Mouse (Mus musculus): Measurements from ENCODE around the gene Tm9sf4. TPM values are rescaled to one million over a fixed set of nuclear protein-coding genes. Genes with fewer than 3 reads are reported as not detected.

Gene Tm9sf4
- total and polyA plus RNA-seq, 2 experiments from 2014 or later: 35.7 to 38.2 TPM

DNA sequence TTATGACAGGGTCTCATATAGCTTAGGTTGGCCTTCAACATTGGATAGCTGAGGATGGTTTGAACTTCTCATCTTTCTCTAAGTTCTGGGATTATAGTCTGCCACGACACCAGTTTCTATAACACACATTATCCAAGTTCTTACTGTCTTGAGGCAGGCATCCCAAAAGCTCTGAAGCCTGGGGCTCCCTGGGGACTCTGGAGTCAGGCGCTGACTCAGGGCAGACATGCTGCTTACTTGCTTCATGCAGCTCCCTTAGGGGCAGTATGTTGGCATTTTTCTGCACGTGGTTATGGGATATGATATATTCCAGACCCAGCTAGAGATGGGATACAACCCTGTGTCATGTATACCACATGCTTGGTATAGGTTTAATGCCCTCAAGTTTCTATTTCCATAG is 18.9 kb downstream of the Tm9sf4 start:
- WGBS: 76% methylated on average over 3 of the region's 3 CpGs
- Histone ChIP-seq H3K4me1 (ENCODE audit: control insufficient read depth, insufficient read depth) (no peaks in the 10 kb centered on the region), H3K4me3 (ENCODE audit: low read depth, low read length) (no peak overlapping the region), H3K36me3 (replicated peaks; ENCODE audit: control insufficient read depth, insufficient read depth, low read length) (peaks cover 55% of the 10 kb centered on the region), H3K4me2 (ENCODE audit: low read depth, low read length) (no peak overlapping the region), H3K9ac (replicated peaks; ENCODE audit: low read depth, low read length) (no peak overlapping the region), H3K27ac (ENCODE audit: low read depth) (no peak overlapping the region), H3K27me3 (ENCODE audit: control insufficient read depth, insufficient read depth, low read length) (no peaks in the 10 kb centered on the region), H3K9me3 (replicated peaks; ENCODE audit: control insufficient read depth, low read length) (no peaks in the 10 kb centered on the region)
- no peak for TF ChIP-seq EP300 (IDR thresholded peaks at IDR 0.05; ENCODE audit: low read depth)
- TF ChIP-seq CTCF (IDR thresholded peaks at IDR 0.05; ENCODE audit: low read depth): no peak
- no peak for DNase-seq (ENCODE audit: low spot score)
- ATAC-seq (ENCODE audit: insufficient read depth, low read depth): no peak

DNA sequence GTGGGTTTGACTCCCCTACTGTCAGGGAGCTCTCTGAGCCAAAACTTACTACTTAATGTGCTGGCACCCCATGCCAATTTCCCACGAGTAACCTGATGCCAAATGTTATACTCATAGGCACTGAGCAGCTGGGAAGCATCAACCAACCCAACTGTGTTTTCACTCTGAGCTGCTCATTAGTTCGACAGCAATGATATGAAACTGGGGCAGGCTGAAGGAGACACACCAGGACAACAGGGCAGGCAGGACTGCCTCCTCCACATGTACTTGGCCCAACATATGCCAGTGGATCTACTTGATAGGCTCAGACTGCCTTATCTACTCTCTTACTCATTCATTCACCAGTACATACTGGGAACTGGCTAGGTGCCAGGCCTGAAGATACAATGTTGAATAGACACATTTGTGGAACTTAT is 25.1 kb downstream of the Tm9sf4 start:
- peaks cover 8% of the 10 kb centered on the region for H3K4me1 ChIP-seq (ENCODE audit: control insufficient read depth, insufficient read depth)
- H3K4me3 ChIP-seq (ENCODE audit: low read depth, low read length): no peak overlapping the region
- peaks cover 96% of the 10 kb centered on the region for H3K36me3 ChIP-seq (replicated peaks; ENCODE audit: control insufficient read depth, insufficient read depth, low read length)
- no peaks in the 10 kb centered on the region for H3K9me3 ChIP-seq (replicated peaks; ENCODE audit: control insufficient read depth, low read length)
- WGBS: 27% methylated on average over 2 of the region's 2 CpGs
- H3K4me2 ChIP-seq (ENCODE audit: low read depth, low read length): no peak overlapping the region
- no peaks in the 10 kb centered on the region for H3K27me3 ChIP-seq (ENCODE audit: control insufficient read depth, insufficient read depth, low read length)
- ATAC-seq (ENCODE audit: insufficient read depth, low read depth) (peak; percentile 57), DNase-seq (ENCODE audit: low spot score) (peak; percentile 46)
- H3K9ac ChIP-seq (replicated peaks; ENCODE audit: low read depth, low read length): no peak overlapping the region
- TF ChIP-seq EP300 (IDR thresholded peaks at IDR 0.05; ENCODE audit: low read depth) (no peak), CTCF (IDR thresholded peaks at IDR 0.05; ENCODE audit: low read depth) (no peak)
- H3K27ac ChIP-seq (ENCODE audit: low read depth): no peak overlapping the region

DNA sequence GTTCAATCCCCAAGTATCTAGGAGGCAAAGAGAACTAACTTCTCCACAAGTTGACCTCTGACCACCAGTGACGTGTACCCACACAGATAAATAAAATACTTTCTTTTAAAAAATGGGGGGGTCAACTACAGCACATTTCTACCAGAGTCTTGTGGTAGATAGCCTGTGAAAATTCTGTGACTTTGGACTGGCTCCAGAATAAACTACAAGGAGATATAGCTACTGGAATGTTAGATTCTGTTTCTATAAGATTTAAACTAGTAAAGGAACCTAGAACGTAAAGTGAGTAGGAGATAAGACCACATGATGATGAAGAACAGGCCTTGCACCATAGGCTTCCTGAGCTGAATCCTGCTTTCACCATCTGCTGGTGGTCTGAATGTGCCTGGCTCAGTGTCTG is 26.7 kb downstream of the Tm9sf4 start:
- no peak for TF ChIP-seq EP300 (IDR thresholded peaks at IDR 0.05; ENCODE audit: low read depth)
- no peak for TF ChIP-seq CTCF (IDR thresholded peaks at IDR 0.05; ENCODE audit: low read depth)
- no peak overlapping the region for H3K27ac ChIP-seq (ENCODE audit: low read depth)
- no peaks in the 10 kb centered on the region for H3K9me3 ChIP-seq (replicated peaks; ENCODE audit: control insufficient read depth, low read length)
- no peak overlapping the region for H3K4me2 ChIP-seq (ENCODE audit: low read depth, low read length)
- H3K36me3 ChIP-seq (replicated peaks; ENCODE audit: control insufficient read depth, insufficient read depth, low read length): peaks cover 98% of the 10 kb centered on the region
- ATAC-seq (ENCODE audit: insufficient read depth, low read depth): no peak
- H3K9ac ChIP-seq (replicated peaks; ENCODE audit: low read depth, low read length): no peak overlapping the region
- no peak overlapping the region for H3K4me3 ChIP-seq (ENCODE audit: low read depth, low read length)
- 64% methylated on average over 2 of the region's 2 CpGs for WGBS
- no peaks in the 10 kb centered on the region for H3K27me3 ChIP-seq (ENCODE audit: control insufficient read depth, insufficient read depth, low read length)
- no peak for DNase-seq (ENCODE audit: low spot score)
- peaks cover 8% of the 10 kb centered on the region for H3K4me1 ChIP-seq (ENCODE audit: control insufficient read depth, insufficient read depth)

DNA sequence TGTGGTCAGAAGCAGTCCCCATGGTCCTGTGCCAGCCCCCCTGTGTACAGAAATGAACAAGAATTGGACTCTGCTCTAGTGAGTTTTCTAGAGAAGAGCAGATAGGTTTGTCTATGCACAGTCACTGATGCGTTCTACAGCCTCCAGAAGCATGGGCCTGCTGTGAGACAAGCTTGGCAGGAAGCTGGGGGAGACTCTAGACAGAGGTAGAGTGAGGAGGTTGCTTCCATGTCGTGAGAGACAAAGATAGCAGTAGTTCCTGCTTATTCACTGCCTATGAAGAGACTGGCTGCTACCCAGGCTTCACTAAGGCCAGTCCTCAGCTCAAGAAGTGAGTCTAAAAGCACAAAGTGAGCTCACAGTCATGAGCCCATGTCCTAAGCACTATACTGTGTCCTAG is 30.1 kb downstream of the Tm9sf4 start:
- peaks cover 1% of the 10 kb centered on the region for H3K4me1 ChIP-seq (ENCODE audit: control insufficient read depth, insufficient read depth)
- peaks cover 97% of the 10 kb centered on the region for H3K36me3 ChIP-seq (replicated peaks; ENCODE audit: control insufficient read depth, insufficient read depth, low read length)
- 61% methylated on average over 2 of the region's 2 CpGs for WGBS
- no peaks in the 10 kb centered on the region for H3K27me3 ChIP-seq (ENCODE audit: control insufficient read depth, insufficient read depth, low read length)
- H3K9me3 ChIP-seq (replicated peaks; ENCODE audit: control insufficient read depth, low read length): no peaks in the 10 kb centered on the region
- no peak for ATAC-seq (ENCODE audit: insufficient read depth, low read depth)
- TF ChIP-seq CTCF (IDR thresholded peaks at IDR 0.05; ENCODE audit: low read depth) (no peak), EP300 (IDR thresholded peaks at IDR 0.05; ENCODE audit: low read depth) (no peak)
- no peak overlapping the region for H3K27ac ChIP-seq (ENCODE audit: low read depth)
- no peak overlapping the region for H3K9ac ChIP-seq (replicated peaks; ENCODE audit: low read depth, low read length)
- DNase-seq (ENCODE audit: low spot score): no peak
- no peak overlapping the region for H3K4me2 ChIP-seq (ENCODE audit: low read depth, low read length)
- H3K4me3 ChIP-seq (ENCODE audit: low read depth, low read length): no peak overlapping the region

DNA sequence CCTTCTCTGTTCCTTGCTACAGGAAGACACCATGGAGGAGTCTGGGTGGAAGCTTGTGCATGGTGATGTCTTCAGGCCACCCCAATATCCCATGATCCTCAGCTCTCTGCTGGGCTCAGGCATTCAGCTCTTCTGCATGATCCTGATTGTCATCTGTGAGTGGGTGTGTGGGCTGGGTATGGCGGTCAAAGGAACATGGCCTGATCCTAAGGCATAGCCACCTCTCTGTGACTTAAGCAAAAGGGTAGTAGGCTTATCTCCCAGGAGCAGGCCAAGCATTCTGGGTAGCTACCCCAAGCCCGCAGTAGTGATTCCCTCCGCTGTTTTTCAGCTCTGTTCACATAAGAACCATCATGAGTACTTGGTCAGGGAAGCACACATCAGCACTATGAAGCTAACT is 33.2 kb downstream of the Tm9sf4 start:
- H3K27ac ChIP-seq (ENCODE audit: low read depth): no peak overlapping the region
- ATAC-seq (ENCODE audit: insufficient read depth, low read depth): no peak
- 93% methylated on average over 3 of the region's 3 CpGs for WGBS
- no peaks in the 10 kb centered on the region for H3K9me3 ChIP-seq (replicated peaks; ENCODE audit: control insufficient read depth, low read length)
- no peak overlapping the region for H3K9ac ChIP-seq (replicated peaks; ENCODE audit: low read depth, low read length)
- H3K4me1 ChIP-seq (ENCODE audit: control insufficient read depth, insufficient read depth): no peaks in the 10 kb centered on the region
- H3K4me2 ChIP-seq (ENCODE audit: low read depth, low read length): no peak overlapping the region
- peaks cover 88% of the 10 kb centered on the region for H3K36me3 ChIP-seq (replicated peaks; ENCODE audit: control insufficient read depth, insufficient read depth, low read length)
- H3K4me3 ChIP-seq (ENCODE audit: low read depth, low read length): no peak overlapping the region
- no peak for DNase-seq (ENCODE audit: low spot score)
- H3K27me3 ChIP-seq (ENCODE audit: control insufficient read depth, insufficient read depth, low read length): no peaks in the 10 kb centered on the region
- TF ChIP-seq EP300 (IDR thresholded peaks at IDR 0.05; ENCODE audit: low read depth) (no peak), CTCF (IDR thresholded peaks at IDR 0.05; ENCODE audit: low read depth) (no peak)

DNA sequence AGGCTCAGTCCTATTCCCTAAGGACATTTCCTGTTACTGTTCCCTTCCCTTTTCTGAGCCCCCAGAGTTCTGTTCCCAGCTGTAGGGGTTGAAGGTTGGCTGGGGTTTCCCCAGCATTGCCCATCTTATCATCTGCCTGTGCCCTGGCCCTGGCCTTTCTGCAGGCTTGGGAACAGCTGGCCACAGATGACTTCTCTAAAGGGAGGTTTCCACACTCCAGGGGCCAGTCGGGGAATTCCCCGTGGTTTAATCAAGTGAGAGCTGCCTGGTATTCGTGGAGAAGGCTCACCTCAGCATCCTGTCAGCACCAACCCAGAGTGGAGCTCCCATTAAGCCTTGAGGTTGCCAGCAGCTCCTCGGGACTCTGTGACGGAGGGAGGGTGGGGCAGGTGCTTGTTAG is 37.4 kb downstream of the Tm9sf4 start:
- WGBS: 11% methylated on average over 5 of the region's 5 CpGs
- Histone ChIP-seq H3K9me3 (replicated peaks; ENCODE audit: control insufficient read depth, low read length) (no peaks in the 10 kb centered on the region), H3K4me2 (ENCODE audit: low read depth, low read length) (no peak overlapping the region), H3K27ac (ENCODE audit: low read depth) (no peak overlapping the region), H3K4me1 (ENCODE audit: control insufficient read depth, insufficient read depth) (no peaks in the 10 kb centered on the region), H3K4me3 (ENCODE audit: low read depth, low read length) (no peak overlapping the region), H3K9ac (replicated peaks; ENCODE audit: low read depth, low read length) (no peak overlapping the region), H3K27me3 (ENCODE audit: control insufficient read depth, insufficient read depth, low read length) (no peaks in the 10 kb centered on the region), H3K36me3 (replicated peaks; ENCODE audit: control insufficient read depth, insufficient read depth, low read length) (peaks cover 71% of the 10 kb centered on the region)
- DNase-seq (ENCODE audit: low spot score): peak; percentile 24
- TF ChIP-seq CTCF (IDR thresholded peaks at IDR 0.05; ENCODE audit: low read depth) (no peak), EP300 (IDR thresholded peaks at IDR 0.05; ENCODE audit: low read depth) (no peak)
- peak; percentile 70 for ATAC-seq (ENCODE audit: insufficient read depth, low read depth)

Data from heart, postnatal 0 days (tissue).